Mouse (Mus musculus) adipocyte (in vitro differentiated cells): ENCODE results near the gene Gm14406.
"Not testable (repeated sequence)": the region's sequence is repeated elsewhere in the genome, so short reads cannot be mapped to it uniquely, and the experiment has no call there.

Experiments used
- DNase-seq: peaks from one replicate; pipeline ENCODE4 v3.0.0-alpha.2; 2016; ENCODE audit warnings: low spot score

Gm14406 gene

DNA sequence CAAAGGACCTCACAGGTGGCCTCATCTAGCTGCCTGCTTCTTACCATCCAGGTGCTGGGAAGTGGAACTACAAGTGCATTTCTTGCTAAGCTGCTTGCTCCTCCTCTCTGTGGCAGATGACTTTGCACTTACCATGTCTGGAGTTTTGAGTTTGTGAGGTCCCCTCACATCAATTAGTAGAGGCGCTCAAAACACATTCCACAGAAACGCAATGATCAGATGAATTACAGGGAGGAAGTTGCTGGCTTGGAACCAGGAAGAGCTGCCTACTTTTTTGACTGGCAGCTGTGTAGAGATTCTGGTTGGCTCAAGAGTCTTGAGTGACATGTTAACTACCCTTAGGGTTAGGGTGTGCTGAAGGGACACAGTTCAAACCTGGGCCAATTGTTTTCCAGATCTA is at the start of gene Gm14406:
Gene Gm14406, minus strand, starts transcription at position 213 of the 400 bp plus-strand sequence.
- DNase-seq = not testable (repeated sequence)

DNA sequence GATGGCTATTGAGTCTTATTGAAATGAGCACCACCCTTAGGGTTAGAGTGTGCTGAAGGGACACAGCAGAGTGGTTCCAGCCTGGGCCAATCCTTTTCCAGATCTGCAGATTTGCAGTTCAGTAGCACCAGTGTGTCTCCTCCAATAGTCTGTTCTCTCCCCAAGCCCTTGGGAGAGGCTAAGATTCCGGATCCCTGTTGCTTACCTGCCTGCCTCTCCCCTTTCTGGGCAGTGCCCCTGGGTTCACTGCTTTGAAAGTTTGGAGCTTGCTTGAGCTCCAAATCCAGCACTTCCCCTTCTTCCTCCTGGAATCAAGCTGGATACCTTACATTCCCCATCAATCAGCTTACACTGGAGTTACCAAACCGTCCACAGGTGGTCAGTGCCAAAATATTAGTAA is 2.9 kb downstream of the Gm14406 start:
- DNase-seq = not testable (repeated sequence)

DNA sequence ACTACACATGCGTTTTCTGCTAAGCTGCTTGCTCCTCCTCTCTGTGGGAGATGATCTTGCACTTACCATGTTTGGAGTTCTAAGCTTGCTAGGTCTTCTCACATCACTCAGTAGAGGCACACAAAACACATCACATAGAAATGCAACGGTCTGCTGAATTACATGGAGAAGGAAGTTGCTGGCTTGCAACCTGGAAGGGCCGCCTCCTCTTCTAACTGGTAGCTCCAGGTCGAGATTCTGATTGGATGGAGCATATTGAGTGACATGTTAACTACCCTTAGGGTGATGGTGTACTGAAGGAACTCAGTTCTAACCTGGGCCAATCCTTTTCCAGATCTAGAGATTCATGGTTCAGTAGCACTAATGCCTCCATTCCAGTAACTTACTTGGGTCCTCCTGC is 18.6 kb downstream of the Gm14406 start:
- peak; percentile 32 for DNase-seq

DNA sequence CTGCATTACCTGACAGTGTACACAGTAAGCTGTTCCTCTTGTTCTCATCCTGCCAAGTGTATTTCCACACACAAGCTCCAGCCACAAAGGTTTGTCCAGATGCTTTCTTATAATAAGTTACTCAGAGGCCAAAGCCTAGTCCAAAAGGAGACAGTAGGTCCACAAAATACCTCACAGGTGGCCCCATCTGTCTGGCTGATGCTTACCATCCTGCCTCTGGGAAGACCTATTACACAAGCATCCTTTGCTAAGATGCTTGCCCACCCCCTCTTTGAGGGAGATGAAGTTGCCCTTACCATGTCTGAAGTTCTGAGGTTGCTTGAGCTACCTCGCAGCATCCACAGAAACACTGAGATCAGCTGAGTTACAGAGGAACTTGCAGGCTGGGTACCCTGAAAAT is 22.7 kb downstream of the Gm14406 start:
- DNase-seq = peak; percentile 2

DNA sequence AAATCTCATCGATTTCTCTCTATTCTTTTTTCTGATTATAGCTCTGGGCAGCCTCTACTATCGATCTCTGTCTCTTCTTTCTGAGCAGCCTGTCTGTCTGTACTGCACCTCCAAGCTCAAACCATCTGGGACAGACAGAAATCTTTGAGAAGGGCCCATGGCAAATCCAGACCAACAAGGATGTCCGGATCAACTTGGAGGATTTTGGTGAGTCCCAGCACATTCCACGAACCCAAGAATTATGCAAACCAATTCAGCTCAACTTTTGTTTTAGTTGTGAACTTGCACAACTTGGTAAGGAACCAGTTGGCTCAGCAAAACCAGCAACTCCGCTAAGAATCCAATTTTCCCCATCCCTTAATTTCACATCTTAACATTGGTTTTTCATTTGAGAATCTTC is 40.3 kb downstream of the Gm14406 start:
- not testable (repeated sequence) for DNase-seq

DNA sequence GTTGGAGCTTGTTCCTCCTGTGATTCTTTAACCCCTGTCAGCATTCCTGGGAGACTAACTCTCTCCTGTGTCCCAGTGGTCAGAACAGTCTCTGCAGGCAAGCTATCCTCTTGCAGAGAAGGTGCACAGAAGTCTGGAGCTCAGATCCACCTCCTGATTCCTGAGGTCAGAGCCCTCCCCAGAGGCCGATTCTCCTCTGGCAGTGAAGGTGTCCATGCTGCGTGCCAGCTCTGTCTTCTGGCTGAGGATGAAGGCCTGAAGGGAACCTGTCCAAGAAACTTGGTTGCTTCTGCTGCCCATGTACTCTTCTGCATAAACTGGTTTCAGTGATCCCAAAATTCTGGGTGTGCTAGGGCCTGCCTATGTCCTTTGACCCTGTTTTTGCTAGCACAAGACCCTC is 40.9 kb downstream of the Gm14406 start:
- not testable (repeated sequence) for DNase-seq

DNA sequence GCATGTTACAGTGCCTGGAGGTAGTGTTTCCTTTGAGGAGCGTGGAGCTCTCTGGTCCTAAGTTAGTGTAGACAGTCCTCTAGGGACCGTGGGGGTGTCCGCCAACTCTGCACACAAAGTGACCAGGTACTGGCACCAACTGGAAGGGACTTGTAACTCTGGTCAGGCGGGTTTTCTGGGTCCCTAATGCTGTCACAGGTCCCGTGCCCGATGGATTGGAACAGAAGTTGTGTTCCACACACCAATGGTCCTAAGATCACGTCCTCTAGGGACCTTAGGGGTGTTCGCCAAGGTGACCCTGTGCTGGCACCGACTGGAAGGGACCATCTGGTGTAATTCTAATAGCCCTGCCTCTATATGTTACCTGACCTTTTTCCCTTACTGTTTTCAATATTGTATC is 42.1 kb downstream of the Gm14406 start:
- no peak for DNase-seq

DNA sequence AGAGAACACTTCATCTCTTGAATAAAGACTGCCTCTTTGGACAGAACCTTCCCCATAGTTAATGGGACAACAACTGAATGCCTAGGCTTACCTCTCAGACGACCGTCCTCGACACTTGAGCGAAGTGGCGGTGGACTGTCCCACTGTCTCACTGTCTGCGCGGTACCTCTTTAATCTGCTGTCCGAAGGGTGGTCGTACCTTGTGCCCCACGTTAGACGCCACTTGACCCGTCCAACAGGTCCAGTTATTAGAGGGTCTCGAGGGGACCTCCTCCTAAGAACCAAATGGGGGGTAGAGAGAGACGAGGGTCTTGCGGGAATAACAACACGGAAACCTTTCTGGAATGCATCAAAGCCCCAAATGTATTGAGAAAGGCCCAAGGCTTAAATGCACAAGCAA is 53.8 kb downstream of the Gm14406 start:
- DNase-seq = not testable (repeated sequence)

DNA sequence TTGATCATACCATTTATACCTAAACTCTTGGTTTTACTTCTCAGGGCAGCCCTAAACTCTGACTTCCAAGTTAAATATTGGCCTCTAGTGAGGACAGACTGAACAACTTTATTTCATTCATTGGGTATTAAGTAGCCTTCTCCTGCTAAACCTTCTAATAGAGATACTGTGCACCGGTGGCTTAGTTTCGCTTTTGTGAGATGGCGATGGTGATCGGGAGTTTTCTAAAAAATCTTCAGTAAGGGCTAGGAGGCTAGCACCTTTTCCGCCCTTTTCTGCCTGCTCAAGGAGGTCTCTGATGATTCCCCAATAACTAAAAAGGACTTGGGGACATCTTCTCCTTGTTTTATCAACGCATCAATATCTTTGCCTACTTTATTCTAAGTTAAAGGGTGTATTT is 54.3 kb downstream of the Gm14406 start:
- not testable (repeated sequence) for DNase-seq

DNA sequence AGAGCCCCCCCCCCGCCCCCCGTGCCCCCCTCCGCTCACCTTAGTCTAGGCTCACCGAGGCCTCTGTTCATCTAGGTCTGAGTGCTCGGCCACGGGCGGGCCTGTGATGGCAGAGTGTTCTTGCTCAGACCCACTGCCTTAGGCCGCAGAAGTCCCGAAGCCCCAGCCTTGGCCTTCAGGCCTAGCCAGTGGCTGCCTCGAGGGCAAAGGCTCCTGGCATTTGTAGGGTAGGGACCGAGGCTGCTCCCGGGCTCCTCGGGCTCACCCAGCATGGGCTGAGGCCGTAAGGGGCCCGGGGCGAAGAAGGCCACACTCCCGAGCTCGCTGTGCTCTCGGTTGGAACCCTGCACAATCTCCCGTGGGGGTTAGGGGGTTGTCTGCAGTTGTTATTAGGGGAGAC is 54.9 kb downstream of the Gm14406 start:
- no peak for DNase-seq

DNA sequence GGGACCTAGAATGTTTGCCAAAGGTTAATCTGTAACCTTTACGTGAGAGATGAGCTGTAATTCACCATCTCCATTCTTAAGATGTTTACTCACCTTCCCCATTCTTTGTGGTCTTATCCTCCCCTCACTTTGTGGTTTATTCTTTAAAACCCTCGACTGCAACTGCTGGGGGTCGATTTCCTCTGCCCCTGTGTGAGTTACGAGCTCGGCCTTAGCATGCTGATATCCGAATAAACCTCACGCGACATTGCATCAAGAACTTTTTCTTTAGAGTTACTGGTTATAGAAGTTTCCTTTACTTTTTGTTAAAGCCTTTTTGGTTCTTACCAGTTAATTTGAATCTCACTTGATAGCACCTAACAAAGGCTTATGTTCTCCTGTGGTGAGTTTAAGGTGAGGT is 58.0 kb downstream of the Gm14406 start:
- DNase-seq = no peak
